13 mouse cellular contexts compared by ENCODE assay signal in the genomic region with DNA sequence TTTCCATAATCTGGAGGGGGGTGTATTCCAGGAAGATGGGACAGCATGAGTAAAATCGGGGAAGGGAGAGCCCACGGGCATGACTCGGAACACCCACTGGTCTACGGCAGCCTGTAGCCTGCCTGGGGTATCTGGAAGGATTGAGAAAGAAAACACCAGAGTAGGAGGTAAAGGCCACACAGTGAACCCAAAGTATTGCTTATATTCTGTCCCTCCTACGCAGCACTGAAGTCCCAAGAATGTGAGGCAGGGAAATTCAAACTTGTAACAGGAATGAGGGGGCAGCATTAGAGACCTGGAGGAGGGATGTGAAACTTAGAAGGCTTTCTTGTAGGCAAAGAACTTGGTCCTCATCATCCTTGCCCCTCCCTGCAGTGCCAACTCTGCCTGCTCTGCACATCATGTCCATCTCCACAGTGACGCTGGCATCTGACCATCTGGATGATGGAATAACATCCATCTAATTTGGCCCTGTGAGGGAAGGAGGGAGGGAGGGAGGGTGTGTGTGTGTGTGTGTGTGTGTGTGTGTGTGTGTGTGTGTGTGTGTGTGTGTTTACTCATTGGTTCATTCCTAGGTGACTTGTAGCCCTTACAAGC. TPM values are rescaled to one million over a fixed set of nuclear protein-coding genes. Genes with fewer than 3 reads are reported as not detected.
DNase-seq lines count a peak whose midpoint lies in the region; ATAC-seq and TF ChIP-seq lines count a peak whose summit lies in the region.
"Had no signal": no experiment of that assay in that cellular context is flagged by ENCODE, and none has a peak within 500 bp of the region (broad histone marks: within the 10 kb centered on the region; RNA-seq: fewer than 3 reads in every experiment).

No protein-coding gene starts in this region.

- WGBS in hindbrain, postnatal 0 days, result 85% methylated on average over 6 of the region's 6 CpGs
- WGBS in hindbrain, embryonic 13.5 days, result 88% methylated on average over 6 of the region's 6 CpGs
- whole genome bisulfite sequencing in limb, embryonic 10.5 days, result 95% methylated on average over 6 of the region's 6 CpGs

- no peak overlapping the region for H3K4me2 ChIP-seq in hindbrain, postnatal 0 days (ENCODE audit: low read depth, low read length)
- H3K4me2 ChIP-seq in hindbrain, embryonic 13.5 days, result no peak overlapping the region
- H3K4me2 ChIP-seq: forebrain, embryonic 13.5 days had no signal

- H3K4me1 ChIP-seq in hindbrain, postnatal 0 days (ENCODE audit: insufficient read depth, low read length), result peaks cover 26% of the 10 kb centered on the region
- H3K4me1 ChIP-seq in hindbrain, embryonic 13.5 days (replicated peaks), result peaks cover 6% of the 10 kb centered on the region
- peaks cover 100% of the 10 kb centered on the region for H3K4me1 ChIP-seq in megakaryocyte, embryonic 14.5 days
- H3K4me1 ChIP-seq in limb, embryonic 10.5 days, result no peaks in the 10 kb centered on the region

- peak; percentile 43 for DNase-seq in hindbrain, postnatal 0 days (ENCODE audit: low spot score)
- DNase-seq in cerebellum, adult 9-11 months, result peak; percentile 69
- no peak for DNase-seq in limb, embryonic 10.5 days (ENCODE audit: low spot score)
- DNase-seq: kidney, adult 11 months; lung, adult 18-20 months; lung, postnatal 14 days had no signal

- no peak overlapping the region for H3K4me3 ChIP-seq in hindbrain, postnatal 0 days (ENCODE audit: low read length)
- H3K4me3 ChIP-seq in hindbrain, embryonic 13.5 days, result no peak overlapping the region
- H3K4me3 ChIP-seq in megakaryocyte, embryonic 14.5 days (replicated peaks), result peak overlapping the region; percentile 60
- H3K4me3 ChIP-seq in limb, embryonic 10.5 days, result no peak overlapping the region
- H3K4me3 ChIP-seq: embryonic facial prominence, embryonic 10.5 days; erythroblast, embryonic 14.5 days; forebrain, embryonic 13.5 days had no signal

- TF ChIP-seq CTCF in hindbrain, postnatal 0 days (IDR thresholded peaks at IDR 0.05; ENCODE audit: low read depth), result no peak

- ATAC-seq in hindbrain, postnatal 0 days, result peak; percentile 33; the same call in 1 of the 2 replicates
- ATAC-seq in hindbrain, embryonic 13.5 days (ENCODE audit: low FRiP score), result no peak
- no peak for ATAC-seq in megakaryocyte, adult 5-6 weeks (ENCODE audit: poor library complexity, severe bottlenecking)
- no peak for ATAC-seq in erythroblast, adult 5-6 weeks (replicated peaks; ENCODE audit: low FRiP score, poor library complexity, severe bottlenecking)
- ATAC-seq: forebrain, embryonic 13.5 days had no signal

- no peaks in the 10 kb centered on the region for H3K27me3 ChIP-seq in hindbrain, postnatal 0 days (ENCODE audit: insufficient read depth, low read length)
- H3K27me3 ChIP-seq in hindbrain, embryonic 13.5 days, result no peaks in the 10 kb centered on the region
- H3K27me3 ChIP-seq in megakaryocyte, embryonic 14.5 days (replicated peaks), result no peaks in the 10 kb centered on the region
- no peaks in the 10 kb centered on the region for H3K27me3 ChIP-seq in limb, embryonic 10.5 days (ENCODE audit: low read depth, poor library complexity, severe bottlenecking)
- H3K27me3 ChIP-seq: forebrain, embryonic 13.5 days had no signal

- no peaks in the 10 kb centered on the region for H3K9me3 ChIP-seq in hindbrain, postnatal 0 days (ENCODE audit: low read length)
- H3K9me3 ChIP-seq in hindbrain, embryonic 13.5 days, result no peaks in the 10 kb centered on the region
- H3K9me3 ChIP-seq in megakaryocyte, embryonic 14.5 days, result no peaks in the 10 kb centered on the region
- no peaks in the 10 kb centered on the region for H3K9me3 ChIP-seq in limb, embryonic 10.5 days (replicated peaks)
- H3K9me3 ChIP-seq: embryonic facial prominence, embryonic 10.5 days; forebrain, embryonic 13.5 days had no signal

- no peaks in the 10 kb centered on the region for H3K36me3 ChIP-seq in hindbrain, postnatal 0 days (ENCODE audit: insufficient read depth, low read length)
- no peaks in the 10 kb centered on the region for H3K36me3 ChIP-seq in hindbrain, embryonic 13.5 days
- peaks cover 88% of the 10 kb centered on the region for H3K36me3 ChIP-seq in megakaryocyte, embryonic 14.5 days (replicated peaks; ENCODE audit: low read length)
- no peaks in the 10 kb centered on the region for H3K36me3 ChIP-seq in limb, embryonic 10.5 days
- H3K36me3 ChIP-seq: embryonic facial prominence, embryonic 10.5 days had no signal

- H3K27ac ChIP-seq in hindbrain, postnatal 0 days, result no peak overlapping the region
- no peak overlapping the region for H3K27ac ChIP-seq in hindbrain, embryonic 13.5 days
- no peak overlapping the region for H3K27ac ChIP-seq in limb, embryonic 10.5 days
- H3K27ac ChIP-seq: embryonic facial prominence, embryonic 10.5 days; forebrain, embryonic 13.5 days had no signal

- H3K9ac ChIP-seq in hindbrain, postnatal 0 days (replicated peaks; ENCODE audit: low read length), result no peak overlapping the region
- H3K9ac ChIP-seq in hindbrain, embryonic 13.5 days, result no peak overlapping the region
- H3K9ac ChIP-seq: forebrain, embryonic 13.5 days had no signal

RNA-seq across cellular contexts. Expression of gene Ptprj, which starts 37.2 kb away (rescaled TPM):
- 37.8 and 39.1 TPM in 2 replicates for total RNA-seq in hindbrain, postnatal 0 days (2014; rRNA removed)
- 4.6 and 4.7 TPM in 2 replicates for polyA plus RNA-seq in hindbrain, postnatal 0 days (2015; fragmentation: Nextera tagmentation; extraction: Ambion mirVana)
- 3.8 and 4.3 TPM in 2 replicates for polyA plus RNA-seq in hindbrain, embryonic 13.5 days (2015; fragmentation: Nextera tagmentation; extraction: Ambion mirVana)
- polyA plus RNA-seq in megakaryocyte, embryonic 14.5 days (2012; ENCODE audit: insufficient read depth, low replicate concordance), result 2.2 and 8.7 TPM in 2 replicates
- 103 and 104 TPM in 2 replicates for total RNA-seq in megakaryocyte, adult 5-6 weeks (2015)
- total RNA-seq in megakaryocyte, adult 5-6 weeks (2017), result 94.7 and 107 TPM in 2 replicates
- 9.2 and 21.1 TPM in 2 replicates for total RNA-seq in erythroblast, adult 5-6 weeks (2015; ENCODE audit: low replicate concordance)
- total RNA-seq in erythroblast, adult 5-6 weeks (2017; ENCODE audit: low replicate concordance), result 11.3 and 18.7 TPM in 2 replicates
- 1.0 and 1.3 TPM in 2 replicates for polyA plus RNA-seq in limb, embryonic 10.5 days (2016; fragmentation: Nextera tagmentation; extraction: Ambion mirVana)
- polyA plus RNA-seq: erythroblast, embryonic 14.5 days had no signal
